Mouse (Mus musculus): Measurements from ENCODE around the gene Unc93b1. TPM values are rescaled to one million over a fixed set of nuclear protein-coding genes. Genes with fewer than 3 reads are reported as not detected.
A peak's percentile ranks its signal among the peaks of the same experiment; 100 is the strongest.

Unc93b1 gene
- polyA plus RNA-seq (2015; fragmentation: Nextera tagmentation; extraction: Ambion mirVana): 6.6 and 6.9 TPM in 2 replicates

- Histone ChIP-seq H3K36me3 (no peaks in the 10 kb centered on the region), H3K9me3 (no peaks in the 10 kb centered on the region), H3K9ac (replicated peaks) (peak within 1 kb of the TSS; percentile 33), H3K4me1 (peaks cover 18% of the 10 kb centered on the region), H3K27me3 (peaks cover 4% of the 10 kb centered on the region; the same call in 1 of the 2 replicates), H3K27ac (replicated peaks) (no peak within 1 kb of the TSS), H3K4me2 (replicated peaks) (peak within 1 kb of the TSS; percentile 70), H3K4me3 (peak within 1 kb of the TSS; percentile 39)
- ATAC-seq (replicated peaks): 0 out of 2 replicates have a peak, but pooled peaks have one; percentile 51
- 8% methylated on average over 42 of the region's 42 CpGs for WGBS
Measured at GRCm38 (mm10) chr19:3935032-3935895, at the start of gene Unc93b1. Gene Unc93b1, plus strand, starts transcription at chr19:3935186.

- no peak overlapping the region for H3K4me2 ChIP-seq (replicated peaks)
- no peaks in the 10 kb centered on the region for H3K27me3 ChIP-seq
- H3K9me3 ChIP-seq: no peaks in the 10 kb centered on the region
- H3K9ac ChIP-seq (replicated peaks): no peak overlapping the region
- no peak overlapping the region for H3K27ac ChIP-seq (replicated peaks)
- H3K4me3 ChIP-seq: no peak overlapping the region
- no peak for ATAC-seq (replicated peaks)
- peaks cover 56% of the 10 kb centered on the region for H3K36me3 ChIP-seq
- no peaks in the 10 kb centered on the region for H3K4me1 ChIP-seq
- WGBS: 95% methylated on average over 5 of the region's 5 CpGs
Measured at GRCm38 (mm10) chr19:3889096-3889495, 45.9 kb upstream of the Unc93b1 start.

GRCm38 (mm10) chr19:3890181-3890580 lies 44.8 kb upstream of the Unc93b1 start:
- Histone ChIP-seq H3K27ac (replicated peaks) (no peak overlapping the region), H3K4me3 (no peak overlapping the region), H3K4me1 (no peaks in the 10 kb centered on the region), H3K9me3 (no peaks in the 10 kb centered on the region), H3K36me3 (peaks cover 61% of the 10 kb centered on the region), H3K9ac (replicated peaks) (no peak overlapping the region), H3K27me3 (no peaks in the 10 kb centered on the region), H3K4me2 (replicated peaks) (no peak overlapping the region)
- 90% methylated on average over 8 of the region's 8 CpGs for WGBS
- ATAC-seq (replicated peaks): no peak

- no peak overlapping the region for H3K27ac ChIP-seq (replicated peaks)
- no peaks in the 10 kb centered on the region for H3K27me3 ChIP-seq
- no peaks in the 10 kb centered on the region for H3K4me1 ChIP-seq
- H3K4me3 ChIP-seq: no peak overlapping the region
- WGBS: 92% methylated on average over 4 of the region's 4 CpGs
- no peak for ATAC-seq (replicated peaks)
- H3K36me3 ChIP-seq: peaks cover 53% of the 10 kb centered on the region
- no peaks in the 10 kb centered on the region for H3K9me3 ChIP-seq
- H3K9ac ChIP-seq (replicated peaks): no peak overlapping the region
- no peak overlapping the region for H3K4me2 ChIP-seq (replicated peaks)
Measured at GRCm38 (mm10) chr19:3893545-3894116, 41.4 kb upstream of the Unc93b1 start.

- Histone ChIP-seq H3K4me2 (replicated peaks) (no peak overlapping the region), H3K4me1 (no peaks in the 10 kb centered on the region), H3K4me3 (no peak overlapping the region), H3K9ac (replicated peaks) (no peak overlapping the region), H3K27me3 (no peaks in the 10 kb centered on the region), H3K27ac (replicated peaks) (no peak overlapping the region), H3K9me3 (no peaks in the 10 kb centered on the region), H3K36me3 (peaks cover 47% of the 10 kb centered on the region)
- 89% methylated on average over 2 of the region's 2 CpGs for WGBS
- no peak for ATAC-seq (replicated peaks)
Measured at GRCm38 (mm10) chr19:3894294-3894693, 40.7 kb upstream of the Unc93b1 start.

GRCm38 (mm10) chr19:3895171-3895631 lies 39.8 kb upstream of the Unc93b1 start:
- no peak overlapping the region for H3K4me2 ChIP-seq (replicated peaks)
- H3K4me3 ChIP-seq: no peak overlapping the region
- H3K4me1 ChIP-seq: no peaks in the 10 kb centered on the region
- no peaks in the 10 kb centered on the region for H3K27me3 ChIP-seq
- H3K9ac ChIP-seq (replicated peaks): no peak overlapping the region
- no peaks in the 10 kb centered on the region for H3K9me3 ChIP-seq
- peaks cover 40% of the 10 kb centered on the region for H3K36me3 ChIP-seq
- no peak overlapping the region for H3K27ac ChIP-seq (replicated peaks)
- ATAC-seq (replicated peaks): peak; percentile 63
- WGBS: 32% methylated on average over 3 of the region's 3 CpGs

- Histone ChIP-seq H3K27ac (replicated peaks) (no peak overlapping the region), H3K27me3 (no peaks in the 10 kb centered on the region), H3K4me3 (no peak overlapping the region), H3K4me1 (no peaks in the 10 kb centered on the region), H3K9me3 (no peaks in the 10 kb centered on the region), H3K4me2 (replicated peaks) (no peak overlapping the region), H3K9ac (replicated peaks) (no peak overlapping the region), H3K36me3 (peaks cover 37% of the 10 kb centered on the region)
- WGBS: 94% methylated on average over 10 of the region's 10 CpGs
- no peak for ATAC-seq (replicated peaks)
Measured at GRCm38 (mm10) chr19:3896208-3896607, 38.8 kb upstream of the Unc93b1 start.

GRCm38 (mm10) chr19:3897557-3897956 lies 37.4 kb upstream of the Unc93b1 start:
- Histone ChIP-seq H3K36me3 (peaks cover 27% of the 10 kb centered on the region), H3K4me3 (no peak overlapping the region)
- 94% methylated on average over 5 of the region's 5 CpGs for WGBS

GRCm38 (mm10) chr19:3898952-3899351 lies 36.0 kb upstream of the Unc93b1 start:
- Histone ChIP-seq H3K36me3 (peaks cover 13% of the 10 kb centered on the region), H3K4me1 (no peaks in the 10 kb centered on the region), H3K27ac (replicated peaks) (no peak overlapping the region), H3K4me2 (replicated peaks) (no peak overlapping the region), H3K9ac (replicated peaks) (no peak overlapping the region), H3K9me3 (no peaks in the 10 kb centered on the region), H3K4me3 (no peak overlapping the region), H3K27me3 (no peaks in the 10 kb centered on the region)
- no peak for ATAC-seq (replicated peaks)
- whole genome bisulfite sequencing: 86% methylated on average over 7 of the region's 7 CpGs

More at GRCm38 (mm10) chr19:3897557-3897956, 37.4 kb upstream of the Unc93b1 start:
- Histone ChIP-seq H3K4me1 (no peaks in the 10 kb centered on the region), H3K27me3 (no peaks in the 10 kb centered on the region), H3K9ac (replicated peaks) (no peak overlapping the region), H3K4me2 (replicated peaks) (no peak overlapping the region), H3K27ac (replicated peaks) (no peak overlapping the region), H3K9me3 (no peaks in the 10 kb centered on the region)
- ATAC-seq (replicated peaks): no peak

- Histone ChIP-seq H3K9me3 (no peaks in the 10 kb centered on the region), H3K9ac (replicated peaks) (no peak overlapping the region), H3K4me3 (no peak overlapping the region), H3K36me3 (peaks cover 13% of the 10 kb centered on the region), H3K27ac (replicated peaks) (no peak overlapping the region), H3K4me2 (replicated peaks) (no peak overlapping the region), H3K27me3 (no peaks in the 10 kb centered on the region), H3K4me1 (no peaks in the 10 kb centered on the region)
- ATAC-seq (replicated peaks): no peak
- 93% methylated on average over 4 of the region's 4 CpGs for WGBS
Measured at GRCm38 (mm10) chr19:3899618-3900017, 35.4 kb upstream of the Unc93b1 start.

GRCm38 (mm10) chr19:3902966-3903365 lies 32.0 kb upstream of the Unc93b1 start:
- WGBS: 77% methylated on average over 12 of the region's 12 CpGs
- Histone ChIP-seq H3K9ac (replicated peaks) (no peak overlapping the region), H3K27me3 (no peaks in the 10 kb centered on the region)

GRCm38 (mm10) chr19:3903648-3904362 lies 31.2 kb upstream of the Unc93b1 start:
- H3K9me3 ChIP-seq: no peaks in the 10 kb centered on the region
- H3K36me3 ChIP-seq: peaks cover 6% of the 10 kb centered on the region
- no peak overlapping the region for H3K4me2 ChIP-seq (replicated peaks)
- H3K4me3 ChIP-seq: no peak overlapping the region
- H3K27me3 ChIP-seq: no peaks in the 10 kb centered on the region
- WGBS: 65% methylated on average over 25 of the region's 25 CpGs
- no peak for ATAC-seq (replicated peaks)
- H3K9ac ChIP-seq (replicated peaks): no peak overlapping the region
- no peak overlapping the region for H3K27ac ChIP-seq (replicated peaks)
- H3K4me1 ChIP-seq: peaks cover 12% of the 10 kb centered on the region

More at GRCm38 (mm10) chr19:3902966-3903365, 32.0 kb upstream of the Unc93b1 start:
- Histone ChIP-seq H3K4me1 (peaks cover 12% of the 10 kb centered on the region), H3K36me3 (no peaks in the 10 kb centered on the region), H3K9me3 (no peaks in the 10 kb centered on the region), H3K4me3 (no peak overlapping the region), H3K27ac (replicated peaks) (no peak overlapping the region), H3K4me2 (replicated peaks) (no peak overlapping the region)
- no peak for ATAC-seq (replicated peaks)
